Mouse (Mus musculus) Patski (cell line): ENCODE results near the gene Nhsl1. TPM values are rescaled to one million over a fixed set of nuclear protein-coding genes. Genes with fewer than 3 reads are reported as not detected.

Experiments used
- ATAC-seq: fragments of 100-300 bp; one replicate; pipeline ENCODE4 v1.8.0; 2021
- CTCF ChIA-PET: fragments of 350-600 bp; sonication (Branson Sonifier 250); formaldehyde crosslinking; loops from one replicate; lab custom pipeline; 2022; ENCODE audit warnings: inconsistent platforms; lab: Charles Lee
- POLR2A ChIA-PET: fragments of 350-600 bp; sonication (Branson Sonifier 250); formaldehyde crosslinking; loops from one replicate; lab custom pipeline; 2022; ENCODE audit warnings: antibody characterized with exemption, inconsistent platforms; lab: Charles Lee
- DNase-seq: peaks from one replicate; pipeline ENCODE4 v3.0.0-alpha.2; 2011; ENCODE audit warnings: low read depth, low spot score
- H3K27me3 ChIP-seq: fragments of 371-371 bp; one replicate; pipeline ENCODE4 v1.5.1; 2021
- CTCF ChIP-seq: fragments of 100-300 bp; IDR thresholded peaks from one replicate; pipeline ENCODE4 v1.5.1; 2021
- in situ Hi-C: fragments of 300-500 bp; cut with MboI; formaldehyde crosslinking; loops from 3 replicates; pipeline ENCODE4 v1.11.1; 2018; ENCODE audit warnings: low pct_unique_long_range_greater_than_20kb, mixed read lengths
- polyA plus RNA-seq: library from polyadenylated mRNA; unstranded; gene quantifications from one replicate; pipeline ENCODE4 v1.2.3, GENCODE M21; 2021

Nhsl1 gene
- polyA plus RNA-seq, 1 experiment from 2014 or later = 16.0 TPM

DNA sequence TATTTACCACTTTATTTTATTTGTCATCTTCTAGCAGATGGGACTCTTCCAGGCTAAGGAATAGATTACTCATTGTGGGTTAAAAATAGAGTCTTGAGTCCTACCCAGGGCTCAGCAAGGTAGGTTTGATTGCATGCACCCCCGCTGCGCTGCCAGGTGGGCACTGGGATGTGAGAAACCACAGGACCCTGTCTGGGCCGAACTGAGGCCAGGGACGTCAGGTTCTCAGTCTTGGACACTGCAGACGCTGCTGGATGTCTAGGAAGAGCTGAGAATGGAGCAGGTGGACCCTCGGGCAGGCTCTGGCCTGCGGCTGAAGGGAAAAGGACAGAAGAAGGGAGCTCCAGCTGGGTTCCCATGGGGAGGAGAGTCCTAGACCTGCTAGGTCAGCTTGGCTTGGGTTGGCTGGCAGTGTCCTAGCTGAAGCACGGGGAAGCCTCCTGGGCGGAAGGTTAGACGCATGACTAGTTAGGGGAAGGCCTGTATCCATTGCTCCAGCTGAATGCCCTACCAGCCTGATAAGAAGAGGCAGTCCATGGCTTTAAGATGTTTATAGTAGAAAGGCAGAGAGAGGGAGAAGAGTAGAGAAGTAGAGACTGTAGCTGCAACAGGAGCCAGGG is 136.6 kb downstream of the Nhsl1 start:
- H3K27me3 ChIP-seq = no peaks in the 10 kb centered on the region
- CTCF ChIA-PET = interaction anchor here (1.4 to 7.3 kb wide), 3 partner anchors 13 to 72 kb away, joined by 3 to 48 read pairs (median 5); no protein-coding TSS in a partner anchor
- ATAC-seq = peak; percentile 11
- TF ChIP-seq CTCF = no peak
- DNase-seq = no peak
- POLR2A ChIA-PET = interaction anchor here (0.8 to 1.9 kb wide), 3 partner anchors 71 to 81 kb away, joined by 3 to 4 read pairs (median 3); no protein-coding TSS in a partner anchor
- in situ Hi-C loops = no loop called here

DNA sequence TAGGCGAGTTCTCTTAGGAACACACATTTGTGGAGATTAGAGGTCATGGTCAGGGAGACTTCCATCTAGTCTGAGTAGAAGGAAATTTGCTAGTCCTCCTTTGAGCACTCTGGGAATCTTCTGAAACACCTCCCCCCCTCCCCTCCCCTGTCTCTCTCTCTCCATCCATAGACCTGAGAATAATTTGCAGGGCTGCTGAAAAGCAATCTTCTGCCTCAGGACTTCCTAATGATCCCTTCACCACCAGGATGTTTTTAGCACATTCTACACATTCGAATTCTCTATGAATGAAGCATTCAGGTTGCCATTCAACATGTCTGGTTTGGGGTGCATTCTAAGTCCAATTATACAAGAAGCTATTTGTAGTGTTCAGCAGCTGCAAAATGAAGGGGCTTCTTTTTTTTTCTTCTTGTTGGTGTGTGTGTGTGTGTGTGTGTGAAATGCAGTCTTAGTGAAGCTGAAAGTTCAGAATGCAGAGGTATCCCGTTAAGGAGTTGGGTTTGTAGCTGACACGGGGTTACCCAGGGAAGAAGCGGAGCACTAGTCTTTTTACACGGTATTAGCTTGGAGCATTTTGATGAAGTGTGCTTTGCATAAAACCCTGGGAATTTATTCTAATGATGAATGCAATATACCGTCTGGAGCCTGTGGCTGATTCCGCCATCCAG is 139.2 kb downstream of the Nhsl1 start:
- ChIA-PET POLR2A (no interaction called here), CTCF (interaction anchor here (1.1 to 7.3 kb wide), 3 partner anchors 13 to 70 kb away, joined by 3 to 48 read pairs (median 6); no protein-coding TSS in a partner anchor)
- DNase-seq = no peak
- H3K27me3 ChIP-seq = no peaks in the 10 kb centered on the region
- in situ Hi-C loops = no loop called here
- no peak for ATAC-seq
- no peak for TF ChIP-seq CTCF

DNA sequence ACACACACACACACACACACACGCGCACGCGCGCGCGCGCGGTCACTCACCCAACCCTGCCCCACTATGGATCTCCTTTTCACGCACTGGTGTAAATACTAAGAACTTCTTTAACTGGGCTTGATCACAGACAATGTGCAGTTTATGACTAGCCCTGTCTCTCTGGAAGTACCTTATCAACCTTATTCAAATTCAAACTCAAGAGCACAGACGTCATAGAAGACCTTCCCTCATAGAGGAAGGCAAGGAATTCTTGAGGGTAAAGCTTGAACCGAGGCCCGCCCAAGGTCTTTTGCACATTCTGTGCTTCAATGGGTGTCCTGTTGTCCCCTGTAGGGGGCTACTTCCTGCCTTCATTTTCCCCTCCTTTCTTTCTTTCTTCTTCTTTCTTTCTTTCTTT is 142.6 kb downstream of the Nhsl1 start:
- H3K27me3 ChIP-seq = no peaks in the 10 kb centered on the region
- in situ Hi-C loops = no loop called here
- DNase-seq (no peak), ATAC-seq (no peak)
- peak; percentile 21 for TF ChIP-seq CTCF
- ChIA-PET CTCF (no interaction called here), POLR2A (interaction anchor here (0.6 kb wide), 1 partner anchor 250 kb away, joined by 4 read pairs; no protein-coding TSS in a partner anchor)

DNA sequence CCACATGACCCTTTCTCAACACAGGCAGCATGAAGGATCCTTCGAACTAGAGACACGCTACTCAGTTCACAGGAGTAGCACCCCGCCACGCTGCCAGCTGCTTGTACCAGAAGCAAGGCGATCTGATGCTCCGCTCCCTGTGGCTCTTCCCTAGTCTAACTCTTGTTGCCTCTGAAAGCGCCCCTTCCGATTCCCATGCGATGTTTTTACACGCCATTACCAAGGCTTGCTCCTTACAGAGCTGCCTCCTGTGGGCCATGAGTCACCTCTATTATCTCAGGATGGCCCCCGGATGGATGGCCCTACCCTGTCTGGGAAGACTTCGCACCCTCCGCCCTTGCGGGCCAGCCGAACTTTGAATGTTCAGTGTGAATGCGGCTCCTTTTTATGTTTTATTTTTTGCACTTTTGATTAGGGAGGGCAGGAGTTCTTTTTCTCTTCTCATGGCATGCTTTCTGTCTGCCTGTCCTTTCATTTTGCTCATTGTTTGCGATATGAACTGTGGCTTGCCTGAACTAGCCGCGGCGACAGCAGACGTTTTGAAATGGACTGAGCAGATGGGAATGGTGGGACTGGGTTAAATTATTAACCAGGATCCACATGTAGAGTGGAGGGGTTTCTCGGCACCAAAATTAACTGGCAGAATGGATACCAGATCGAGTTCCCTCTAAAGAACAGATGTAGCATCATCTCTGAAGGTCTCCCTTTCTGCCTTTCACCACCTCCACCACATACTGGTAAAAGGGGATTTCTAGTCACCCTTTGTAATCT is 144.5 kb downstream of the Nhsl1 start:
- ATAC-seq (no peak), DNase-seq (no peak)
- no peaks in the 10 kb centered on the region for H3K27me3 ChIP-seq
- in situ Hi-C loops = no loop called here
- CTCF ChIA-PET = interaction anchor here (1.1 to 1.2 kb wide), 3 partner anchors 9 to 63 kb away, joined by 3 read pairs; no protein-coding TSS in a partner anchor
- no peak for TF ChIP-seq CTCF
- POLR2A ChIA-PET = no interaction called here

DNA sequence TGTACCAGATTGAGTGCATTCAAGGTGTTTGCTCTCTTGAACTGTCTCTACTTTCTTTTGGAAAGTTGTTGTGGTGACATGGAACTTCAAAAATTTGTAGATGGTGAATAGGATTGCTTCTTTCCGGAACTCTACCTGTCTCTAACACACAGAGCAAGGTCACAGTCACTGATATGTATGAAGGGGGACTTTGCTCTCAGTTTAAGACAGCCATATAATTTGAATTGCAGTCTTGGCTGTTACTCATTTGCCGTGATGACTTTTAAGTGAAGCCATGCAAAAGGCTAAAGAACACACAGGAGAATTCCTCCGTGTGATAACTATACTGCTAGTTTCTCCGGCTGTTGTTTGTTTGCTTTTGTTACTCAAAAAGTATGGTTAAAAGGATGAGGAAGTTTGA is 149.6 kb downstream of the Nhsl1 start:
- CTCF ChIA-PET = interaction anchor here (1.3 kb wide), 1 partner anchor 12 kb away, joined by 3 read pairs; no protein-coding TSS in a partner anchor
- in situ Hi-C loops = no loop called here

DNA sequence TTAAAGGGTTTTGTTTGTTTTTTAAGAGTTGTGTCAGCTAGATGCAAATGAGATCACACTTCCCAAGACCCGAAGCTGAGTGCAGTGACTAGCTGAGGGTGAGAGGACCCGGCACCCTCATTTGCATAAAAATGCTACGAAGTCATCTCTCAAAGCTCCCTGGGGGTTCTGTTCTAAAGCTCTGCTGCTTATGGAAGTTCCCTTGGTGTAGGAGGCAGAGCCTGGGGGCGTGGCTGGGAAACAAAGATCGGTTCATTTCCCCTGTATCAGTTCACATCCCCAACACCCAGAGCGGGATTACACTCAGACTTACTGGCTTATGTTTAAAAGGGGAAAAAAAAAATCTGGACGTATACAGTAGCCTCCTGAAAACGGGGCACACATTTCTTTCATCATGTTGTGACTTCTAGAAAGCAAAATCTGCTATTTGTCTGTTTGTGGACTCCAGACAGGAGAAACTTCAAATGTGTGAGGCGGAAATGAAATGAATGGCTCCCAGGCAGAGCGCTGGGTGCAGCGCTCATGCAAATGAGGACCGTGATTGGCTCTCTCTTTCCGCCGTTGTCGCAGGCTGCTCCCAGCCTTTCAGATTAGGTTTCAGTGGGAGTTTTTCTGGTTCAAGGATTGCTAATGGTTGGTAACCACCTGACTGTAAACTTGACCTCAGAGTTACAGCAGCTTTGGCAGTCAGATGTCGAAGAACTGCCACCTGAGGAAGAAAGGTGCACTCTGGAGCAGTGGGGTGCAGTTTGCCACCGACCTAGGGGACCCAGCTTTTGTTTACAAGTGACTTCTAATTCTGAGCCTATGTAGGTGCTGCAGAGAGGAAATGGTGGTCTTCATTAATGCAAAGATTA is 150.7 kb downstream of the Nhsl1 start:
- in situ Hi-C loops = no loop called here
- DNase-seq (no peak), ATAC-seq (peak; percentile 82)
- POLR2A ChIA-PET = interaction anchor here (2.0 kb wide), 1 partner anchor 11 kb away, joined by 6 read pairs; no protein-coding TSS in a partner anchor
- no peak for TF ChIP-seq CTCF
- CTCF ChIA-PET = interaction anchor here (1.1 to 1.8 kb wide), 4 partner anchors 11 to 59 kb away, joined by 3 to 5 read pairs (median 4); no protein-coding TSS in a partner anchor
- no peaks in the 10 kb centered on the region for H3K27me3 ChIP-seq

More for the DNA sequence above, 149.6 kb downstream of the Nhsl1 start:
- H3K27me3 ChIP-seq = no peaks in the 10 kb centered on the region
- POLR2A ChIA-PET = interaction anchor here (2.0 kb wide), 1 partner anchor 12 kb away, joined by 6 read pairs; no protein-coding TSS in a partner anchor
- DNase-seq (no peak), ATAC-seq (no peak)
- no peak for TF ChIP-seq CTCF

DNA sequence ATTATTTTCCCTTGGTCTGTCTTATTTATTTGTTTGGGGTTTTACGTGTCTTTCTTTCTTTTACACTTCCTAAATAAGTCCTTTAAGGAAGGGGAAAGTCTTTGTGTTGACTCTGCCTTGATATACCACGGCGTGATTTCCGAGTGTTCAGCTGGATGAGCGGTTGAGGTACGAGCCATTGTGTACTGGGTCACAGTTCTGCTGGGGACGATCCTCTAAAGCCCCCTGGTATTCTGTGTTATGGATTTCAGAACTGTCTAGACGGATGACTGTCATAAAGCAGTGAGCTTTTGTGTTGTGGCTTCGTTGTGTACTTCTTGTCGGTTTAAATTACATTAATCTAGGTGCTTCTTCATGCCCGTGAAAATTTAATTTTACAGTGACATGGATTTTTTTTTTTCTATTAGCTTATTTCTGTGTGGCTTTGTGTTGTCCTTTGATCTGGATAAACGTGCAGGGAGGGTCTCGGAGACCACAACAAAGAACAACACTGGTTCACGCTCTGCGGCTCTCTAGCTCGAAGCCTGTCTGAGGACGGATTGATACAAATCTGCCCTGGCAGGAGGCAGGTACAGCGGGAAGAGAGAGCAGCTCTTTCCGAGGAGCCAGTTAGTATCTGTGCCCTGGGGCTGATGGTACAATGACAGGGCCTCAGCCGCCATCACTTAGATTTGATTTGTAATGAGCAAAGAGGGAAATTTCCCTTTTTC is 151.7 kb downstream of the Nhsl1 start:
- no peaks in the 10 kb centered on the region for H3K27me3 ChIP-seq
- ATAC-seq (no peak), DNase-seq (no peak)
- ChIA-PET CTCF (interaction anchor here (0.7 to 1.8 kb wide), 5 partner anchors 13 to 58 kb away, joined by 3 to 6 read pairs (median 5); no protein-coding TSS in a partner anchor), POLR2A (interaction anchor here (0.6 to 2.0 kb wide), 3 partner anchors 10 to 119 kb away, joined by 4 to 6 read pairs (median 4); no protein-coding TSS in a partner anchor)
- in situ Hi-C loops = no loop called here
- no peak for TF ChIP-seq CTCF

DNA sequence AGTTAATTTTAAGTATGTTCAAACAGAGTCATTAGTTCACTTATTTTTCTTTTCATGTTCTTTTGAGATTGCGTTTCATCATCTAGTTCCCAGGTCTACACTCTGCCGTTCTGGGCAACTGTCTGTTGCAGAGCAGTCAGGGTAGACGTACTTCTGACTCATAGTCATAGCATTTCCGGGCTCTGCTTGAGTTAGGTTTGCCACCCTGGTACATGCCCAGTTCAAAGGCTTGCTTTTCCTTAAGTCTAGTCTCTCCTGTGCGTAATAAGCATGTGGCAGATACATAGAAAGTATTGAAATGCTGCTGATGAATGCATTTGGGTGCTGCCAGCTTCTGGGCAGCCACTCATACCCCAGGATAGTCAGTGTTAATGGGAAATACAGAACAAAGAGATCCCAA is 152.9 kb downstream of the Nhsl1 start:
- H3K27me3 ChIP-seq = no peaks in the 10 kb centered on the region
- ATAC-seq (peak; percentile 82), DNase-seq (no peak)
- ChIA-PET POLR2A (no interaction called here), CTCF (no interaction called here)
- in situ Hi-C loops = no loop called here
- no peak for TF ChIP-seq CTCF

DNA sequence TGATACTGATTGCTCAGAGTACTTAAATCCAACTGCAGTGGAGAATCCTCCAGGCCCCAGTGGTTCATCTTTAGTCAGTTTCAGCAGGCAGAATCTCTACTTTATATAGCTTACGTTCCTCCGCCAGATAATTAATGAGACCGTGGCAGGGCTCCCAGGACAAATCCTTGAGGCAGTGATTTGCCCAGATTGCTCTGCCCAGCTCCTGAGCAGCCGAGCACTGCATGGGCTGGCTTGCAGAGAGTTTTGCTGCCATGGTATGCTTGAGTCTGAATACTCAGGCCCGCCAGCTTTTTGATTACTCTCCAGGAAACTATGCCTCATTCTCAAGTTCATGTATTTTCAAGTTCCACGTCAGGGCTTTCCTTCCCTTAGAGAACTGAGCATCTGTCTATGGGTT is 156.3 kb downstream of the Nhsl1 start:
- ATAC-seq (no peak), DNase-seq (no peak)
- POLR2A ChIA-PET = interaction anchor here (0.5 to 0.6 kb wide), 2 partner anchors 13 to 78 kb away, joined by 3 to 4 read pairs; no protein-coding TSS in a partner anchor
- in situ Hi-C loops = no loop called here
- CTCF ChIA-PET = interaction anchor here (1.0 kb wide), 1 partner anchor 15 kb away, joined by 4 read pairs; no protein-coding TSS in a partner anchor
- no peaks in the 10 kb centered on the region for H3K27me3 ChIP-seq
- TF ChIP-seq CTCF = no peak
